Mouse (Mus musculus) ovary, postnatal 10 days (tissue): ENCODE measurements around the gene Cuedc1.

Source experiments
- DNase-seq: peaks from one replicate; pipeline ENCODE4 v3.0.0; 2022; ENCODE audit warnings: low spot score

Gene Cuedc1

GRCm38 (mm10) chr11:88118091-88118440, 20.2 kb downstream of the Cuedc1 start:
- no peak for DNase-seq

GRCm38 (mm10) chr11:88118817-88119642, 21.2 kb downstream of the Cuedc1 start:
- DNase-seq = peak; percentile 36

GRCm38 (mm10) chr11:88122545-88122944, 24.7 kb downstream of the Cuedc1 start:
- no peak for DNase-seq

GRCm38 (mm10) chr11:88123021-88123420, 25.2 kb downstream of the Cuedc1 start:
- DNase-seq = no peak

- DNase-seq = no peak
Measured at GRCm38 (mm10) chr11:88123731-88124130, 25.9 kb downstream of the Cuedc1 start.

GRCm38 (mm10) chr11:88125483-88125882, 27.6 kb downstream of the Cuedc1 start:
- DNase-seq = no peak

- no peak for DNase-seq
Measured at GRCm38 (mm10) chr11:88126306-88126793, 28.5 kb downstream of the Cuedc1 start.

GRCm38 (mm10) chr11:88128461-88128860, 30.6 kb downstream of the Cuedc1 start:
- no peak for DNase-seq

GRCm38 (mm10) chr11:88129281-88129680, 31.4 kb downstream of the Cuedc1 start:
- no peak for DNase-seq

- no peak for DNase-seq
Measured at GRCm38 (mm10) chr11:88129935-88130334, 32.1 kb downstream of the Cuedc1 start.

GRCm38 (mm10) chr11:88131847-88132246, 34.0 kb downstream of the Cuedc1 start:
- DNase-seq = no peak

GRCm38 (mm10) chr11:88135218-88135617, 37.4 kb downstream of the Cuedc1 start:
- no peak for DNase-seq

GRCm38 (mm10) chr11:88137814-88138425, 40.1 kb downstream of the Cuedc1 start:
- no peak for DNase-seq

GRCm38 (mm10) chr11:88139256-88139861, 41.5 kb downstream of the Cuedc1 start:
- no peak for DNase-seq

GRCm38 (mm10) chr11:88140066-88141060, 42.5 kb downstream of the Cuedc1 start:
- DNase-seq = no peak

- no peak for DNase-seq
Measured at GRCm38 (mm10) chr11:88142362-88142761, 44.5 kb downstream of the Cuedc1 start.

GRCm38 (mm10) chr11:88144100-88144499, 46.2 kb downstream of the Cuedc1 start:
- DNase-seq = no peak

- no peak for DNase-seq
Measured at GRCm38 (mm10) chr11:88145214-88146006, 47.6 kb downstream of the Cuedc1 start.

GRCm38 (mm10) chr11:88146264-88147060, 48.6 kb downstream of the Cuedc1 start:
- DNase-seq = no peak

GRCm38 (mm10) chr11:88147388-88147787, 49.5 kb downstream of the Cuedc1 start:
- no peak for DNase-seq
